Mouse (Mus musculus) brain, embryonic 14.5 days (tissue): ENCODE measurements around the gene Ttc39a.

Source experiments
- CTCF ChIP-seq: fragments of 200-500 bp; IDR thresholded peaks from 2 replicates; pipeline ENCODE4 v1.5.1; 2012; ENCODE audit warnings: inconsistent platforms, mild to moderate bottlenecking, moderate library complexity, borderline replicate concordance; ENCODE audit not compliant: insufficient read depth, insufficient read length; ENCODE audit errors: extremely low read depth
- POLR2A ChIP-seq: fragments of 200-500 bp; IDR thresholded peaks from 2 replicates; pipeline ENCODE4 v1.6.1; 2012; ENCODE audit warnings: mild to moderate bottlenecking, inconsistent platforms, borderline replicate concordance; ENCODE audit not compliant: poor library complexity, insufficient read depth, insufficient read length, severe bottlenecking; ENCODE audit errors: extremely low read depth

- TF ChIP-seq CTCF, result no peak
- no peak for TF ChIP-seq POLR2A
Observed at GRCm38 (mm10) chr4:109471606-109472005, 65.2 kb downstream of the Ttc39a start.
